Mouse (Mus musculus) heart, adult 2 months (tissue): ENCODE data around the gene Rarg.

Experiments
- CTCF ChIP-seq: fragments of 200-600 bp; IDR thresholded peaks from 2 replicates; pipeline ENCODE4 v1.8.1; 2022; ENCODE audit warnings: antibody characterized with exemption, mild to moderate bottlenecking, moderate library complexity
- EP300 ChIP-seq: fragments of 200-500 bp; IDR thresholded peaks from 2 replicates; pipeline ENCODE4 v1.6.1; 2011; ENCODE audit warnings: low read depth, low read length, control low read depth; ENCODE audit not compliant: insufficient read depth
- POLR2A ChIP-seq: fragments of 200-500 bp; IDR thresholded peaks from 2 replicates; pipeline ENCODE4 v1.6.1; 2011; ENCODE audit warnings: mild to moderate bottlenecking, low read depth, low read length, control low read depth; ENCODE audit not compliant: insufficient read depth

GRCm38 (mm10) chr15:102207351-102207750 lies 50.0 kb downstream of the Rarg start:
- TF ChIP-seq CTCF (no peak), EP300 (no peak), POLR2A (no peak)
